Mouse (Mus musculus): ENCODE data around the gene Chil1. TPM values are rescaled to one million over a fixed set of nuclear protein-coding genes. Genes with fewer than 3 reads are reported as not detected.

Gene Chil1
- polyA plus RNA-seq, 1 experiment: 0.08 TPM

GRCm38 (mm10) chr1:134177976-134178375 is 4.0 kb upstream of the Chil1 start:
- TF ChIP-seq MYOG (IDR thresholded peaks at IDR 0.05; ENCODE audit: control insufficient read depth, extremely low read depth, insufficient read length) (no peak), CEBPB (IDR thresholded peaks at IDR 0.05; ENCODE audit: low read depth) (no peak), FOSL1 (IDR thresholded peaks at IDR 0.05; ENCODE audit: insufficient read depth, low read length, poor library complexity, severe bottlenecking) (no peak), MYOD1 (IDR thresholded peaks at IDR 0.05; ENCODE audit: control insufficient read depth, insufficient read length, low read depth) (no peak), MAX (IDR thresholded peaks at IDR 0.05) (no peak), USF1 (IDR thresholded peaks at IDR 0.05; ENCODE audit: low read depth) (no peak), CTCF (IDR thresholded peaks at IDR 0.05; ENCODE audit: control insufficient read depth, insufficient read depth, insufficient read length) (no peak)
- Histone ChIP-seq H3K36me3 (ENCODE audit: control insufficient read depth, insufficient read depth) (no peaks in the 10 kb centered on the region), H3K79me3 (ENCODE audit: low read depth) (no peaks in the 10 kb centered on the region), H3ac (ENCODE audit: control insufficient read depth, insufficient read length, low read depth) (no peak overlapping the region), H3K27me3 (ENCODE audit: control insufficient read depth, insufficient read depth, insufficient read length) (peaks cover 43% of the 10 kb centered on the region), H3K79me2 (ENCODE audit: control insufficient read depth, insufficient read depth) (no peaks in the 10 kb centered on the region), H3K4me3 (ENCODE audit: insufficient read depth, poor library complexity, severe bottlenecking) (no peak overlapping the region)

- Histone ChIP-seq H3ac (ENCODE audit: control insufficient read depth, insufficient read length, low read depth) (no peak overlapping the region), H3K4me3 (ENCODE audit: insufficient read depth, poor library complexity, severe bottlenecking) (no peak overlapping the region), H3K36me3 (ENCODE audit: control insufficient read depth, insufficient read depth) (no peaks in the 10 kb centered on the region), H3K27me3 (ENCODE audit: control insufficient read depth, insufficient read depth, insufficient read length) (peaks cover 37% of the 10 kb centered on the region), H3K79me3 (ENCODE audit: low read depth) (no peaks in the 10 kb centered on the region), H3K79me2 (ENCODE audit: control insufficient read depth, insufficient read depth) (no peaks in the 10 kb centered on the region)
- TF ChIP-seq MYOD1 (IDR thresholded peaks at IDR 0.05; ENCODE audit: control insufficient read depth, insufficient read length, low read depth) (no peak), USF1 (IDR thresholded peaks at IDR 0.05; ENCODE audit: low read depth) (no peak), FOSL1 (IDR thresholded peaks at IDR 0.05; ENCODE audit: insufficient read depth, low read length, poor library complexity, severe bottlenecking) (no peak), MAX (IDR thresholded peaks at IDR 0.05) (no peak), CTCF (IDR thresholded peaks at IDR 0.05; ENCODE audit: control insufficient read depth, insufficient read depth, insufficient read length) (no peak), CEBPB (IDR thresholded peaks at IDR 0.05; ENCODE audit: low read depth) (no peak), MYOG (IDR thresholded peaks at IDR 0.05; ENCODE audit: control insufficient read depth, extremely low read depth, insufficient read length) (no peak)
These were observed 2.1 kb downstream of the Chil1 start for GRCm38 (mm10) chr1:134184089-134184488.

- no peak for TF ChIP-seq MYOD1 (IDR thresholded peaks at IDR 0.05; ENCODE audit: control insufficient read depth, insufficient read length, low read depth)
- TF ChIP-seq MYOG (IDR thresholded peaks at IDR 0.05; ENCODE audit: control insufficient read depth, extremely low read depth, insufficient read length): no peak
- no peak for TF ChIP-seq USF1 (IDR thresholded peaks at IDR 0.05; ENCODE audit: low read depth)
- TF ChIP-seq MAX (IDR thresholded peaks at IDR 0.05): no peak
- TF ChIP-seq CEBPB (IDR thresholded peaks at IDR 0.05; ENCODE audit: low read depth): no peak
- no peak for TF ChIP-seq FOSL1 (IDR thresholded peaks at IDR 0.05; ENCODE audit: insufficient read depth, low read length, poor library complexity, severe bottlenecking)
- TF ChIP-seq CTCF (IDR thresholded peaks at IDR 0.05; ENCODE audit: control insufficient read depth, insufficient read depth, insufficient read length): no peak
- no peaks in the 10 kb centered on the region for H3K79me3 ChIP-seq (ENCODE audit: low read depth)
- no peaks in the 10 kb centered on the region for H3K79me2 ChIP-seq (ENCODE audit: control insufficient read depth, insufficient read depth)
- peaks cover 27% of the 10 kb centered on the region for H3K27me3 ChIP-seq (ENCODE audit: control insufficient read depth, insufficient read depth, insufficient read length)
- H3K36me3 ChIP-seq (ENCODE audit: control insufficient read depth, insufficient read depth): no peaks in the 10 kb centered on the region
- H3ac ChIP-seq (ENCODE audit: control insufficient read depth, insufficient read length, low read depth): no peak overlapping the region
- no peak overlapping the region for H3K4me3 ChIP-seq (ENCODE audit: insufficient read depth, poor library complexity, severe bottlenecking)
These were observed 6.2 kb downstream of the Chil1 start for GRCm38 (mm10) chr1:134188217-134188616.

GRCm38 (mm10) chr1:134188989-134189729 is 7.2 kb downstream of the Chil1 start:
- no peak overlapping the region for H3ac ChIP-seq (ENCODE audit: control insufficient read depth, insufficient read length, low read depth)
- H3K4me3 ChIP-seq (ENCODE audit: insufficient read depth, poor library complexity, severe bottlenecking): no peak overlapping the region
- H3K36me3 ChIP-seq (ENCODE audit: control insufficient read depth, insufficient read depth): no peaks in the 10 kb centered on the region
- no peaks in the 10 kb centered on the region for H3K79me3 ChIP-seq (ENCODE audit: low read depth)
- TF ChIP-seq CEBPB (IDR thresholded peaks at IDR 0.05; ENCODE audit: low read depth) (no peak), USF1 (IDR thresholded peaks at IDR 0.05; ENCODE audit: low read depth) (no peak), MAX (IDR thresholded peaks at IDR 0.05) (no peak), MYOG (IDR thresholded peaks at IDR 0.05; ENCODE audit: control insufficient read depth, extremely low read depth, insufficient read length) (no peak), CTCF (IDR thresholded peaks at IDR 0.05; ENCODE audit: control insufficient read depth, insufficient read depth, insufficient read length) (no peak), FOSL1 (IDR thresholded peaks at IDR 0.05; ENCODE audit: insufficient read depth, low read length, poor library complexity, severe bottlenecking) (no peak), MYOD1 (IDR thresholded peaks at IDR 0.05; ENCODE audit: control insufficient read depth, insufficient read length, low read depth) (no peak)
- no peaks in the 10 kb centered on the region for H3K79me2 ChIP-seq (ENCODE audit: control insufficient read depth, insufficient read depth)
- peaks cover 18% of the 10 kb centered on the region for H3K27me3 ChIP-seq (ENCODE audit: control insufficient read depth, insufficient read depth, insufficient read length)

- no peaks in the 10 kb centered on the region for H3K36me3 ChIP-seq (ENCODE audit: control insufficient read depth, insufficient read depth)
- H3K4me3 ChIP-seq (ENCODE audit: insufficient read depth, poor library complexity, severe bottlenecking): no peak overlapping the region
- no peaks in the 10 kb centered on the region for H3K79me3 ChIP-seq (ENCODE audit: low read depth)
- TF ChIP-seq MAX (IDR thresholded peaks at IDR 0.05) (no peak), CEBPB (IDR thresholded peaks at IDR 0.05; ENCODE audit: low read depth) (no peak), FOSL1 (IDR thresholded peaks at IDR 0.05; ENCODE audit: insufficient read depth, low read length, poor library complexity, severe bottlenecking) (no peak), MYOD1 (IDR thresholded peaks at IDR 0.05; ENCODE audit: control insufficient read depth, insufficient read length, low read depth) (no peak), MYOG (IDR thresholded peaks at IDR 0.05; ENCODE audit: control insufficient read depth, extremely low read depth, insufficient read length) (no peak), USF1 (IDR thresholded peaks at IDR 0.05; ENCODE audit: low read depth) (no peak), CTCF (IDR thresholded peaks at IDR 0.05; ENCODE audit: control insufficient read depth, insufficient read depth, insufficient read length) (no peak)
- no peak overlapping the region for H3ac ChIP-seq (ENCODE audit: control insufficient read depth, insufficient read length, low read depth)
- peaks cover 9% of the 10 kb centered on the region for H3K27me3 ChIP-seq (ENCODE audit: control insufficient read depth, insufficient read depth, insufficient read length)
- H3K79me2 ChIP-seq (ENCODE audit: control insufficient read depth, insufficient read depth): no peaks in the 10 kb centered on the region
These were observed 9.2 kb downstream of the Chil1 start for GRCm38 (mm10) chr1:134191192-134191591.
